Mouse (Mus musculus): Measurements from ENCODE around the gene Epb41l1.
A peak's percentile ranks its signal among the peaks of the same experiment; 100 is the strongest.

The Epb41l1 gene

DNA sequence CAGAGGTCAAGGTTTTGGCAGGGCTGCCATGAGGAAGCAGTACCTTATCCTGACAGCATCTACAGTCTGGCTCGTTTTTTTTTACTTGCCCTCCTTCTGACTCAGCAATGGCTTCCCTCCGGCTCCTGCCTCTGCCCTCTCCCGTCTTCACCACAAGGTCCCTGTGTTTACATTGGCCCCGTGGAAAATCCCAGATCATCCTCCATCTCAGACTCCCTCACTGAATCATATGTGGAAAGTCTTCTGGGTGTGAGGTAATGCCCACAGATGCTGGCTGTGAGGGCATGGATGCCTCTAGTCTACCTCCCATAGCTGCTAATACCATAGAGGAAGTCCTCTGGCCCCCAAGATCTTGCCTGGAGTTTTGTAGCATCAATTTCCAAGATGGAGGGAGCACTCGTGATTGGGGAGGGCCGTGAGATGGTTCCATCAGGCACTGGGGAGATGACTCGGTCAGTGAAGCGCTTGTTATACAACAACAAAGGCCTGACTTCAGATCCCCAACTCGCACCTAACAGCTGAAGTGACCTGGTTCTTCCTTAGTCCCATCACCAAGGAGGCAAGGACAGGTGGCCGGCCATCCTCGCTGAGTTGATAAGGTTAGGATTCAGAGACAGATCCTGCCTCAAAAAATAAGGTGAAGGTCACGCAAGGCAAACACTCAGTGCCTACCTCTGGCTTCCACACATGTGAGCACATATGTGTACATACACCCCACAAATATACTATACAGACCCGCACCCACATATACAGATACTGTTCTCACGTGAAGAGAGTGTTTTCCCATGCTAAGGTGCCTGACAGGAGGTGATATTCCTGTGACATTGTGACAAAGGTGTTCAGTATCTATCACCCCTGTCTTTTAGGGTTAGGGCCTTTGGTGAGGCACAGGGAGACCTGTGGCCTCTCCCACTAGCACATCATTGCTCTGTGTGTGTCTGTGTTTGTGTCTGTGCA lies 36.0 kb downstream of the Epb41l1 start:
- DNase-seq (ENCODE audit: low read depth, low spot score): no peak

DNA sequence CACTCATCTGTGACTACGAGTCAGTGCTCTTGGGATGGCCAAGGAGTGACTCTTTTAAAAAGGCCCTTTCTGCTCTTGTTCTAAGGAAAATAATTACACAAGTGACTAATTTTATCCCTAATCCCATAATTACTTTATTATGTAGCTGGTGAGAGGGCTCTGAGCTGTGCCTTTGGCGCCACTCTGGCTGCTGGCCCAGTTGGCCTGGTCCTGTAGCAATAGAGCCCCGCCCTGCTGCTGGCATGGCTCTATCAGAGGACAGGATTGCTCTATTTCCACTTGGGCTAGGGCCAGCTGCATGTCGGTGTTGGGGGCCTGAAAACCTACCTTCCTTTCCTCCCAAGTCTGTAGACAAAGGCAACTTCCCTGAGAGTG lies 36.6 kb downstream of the Epb41l1 start:
- DNase-seq (ENCODE audit: low read depth, low spot score): no peak

DNA sequence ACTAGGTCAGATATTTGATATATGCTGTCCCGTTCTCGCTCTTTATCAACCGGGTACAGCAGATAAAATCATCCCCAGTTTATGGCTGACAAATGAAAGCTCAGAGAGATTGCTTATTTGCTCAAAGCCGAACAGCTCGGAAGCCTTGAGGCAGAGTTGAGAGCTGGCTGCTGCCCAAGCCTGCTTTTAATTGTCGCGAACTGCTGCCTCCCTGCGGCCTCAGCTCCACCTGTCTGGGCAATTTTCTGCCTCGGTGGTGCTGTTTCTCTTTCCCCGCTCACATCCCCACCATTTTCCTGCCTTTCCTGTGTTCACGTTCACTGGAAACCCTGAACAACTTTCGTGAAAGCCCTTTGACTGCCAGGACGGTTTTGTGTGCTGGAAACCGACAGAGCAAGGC lies 39.8 kb downstream of the Epb41l1 start:
- no peak for DNase-seq (ENCODE audit: low read depth, low spot score)

DNA sequence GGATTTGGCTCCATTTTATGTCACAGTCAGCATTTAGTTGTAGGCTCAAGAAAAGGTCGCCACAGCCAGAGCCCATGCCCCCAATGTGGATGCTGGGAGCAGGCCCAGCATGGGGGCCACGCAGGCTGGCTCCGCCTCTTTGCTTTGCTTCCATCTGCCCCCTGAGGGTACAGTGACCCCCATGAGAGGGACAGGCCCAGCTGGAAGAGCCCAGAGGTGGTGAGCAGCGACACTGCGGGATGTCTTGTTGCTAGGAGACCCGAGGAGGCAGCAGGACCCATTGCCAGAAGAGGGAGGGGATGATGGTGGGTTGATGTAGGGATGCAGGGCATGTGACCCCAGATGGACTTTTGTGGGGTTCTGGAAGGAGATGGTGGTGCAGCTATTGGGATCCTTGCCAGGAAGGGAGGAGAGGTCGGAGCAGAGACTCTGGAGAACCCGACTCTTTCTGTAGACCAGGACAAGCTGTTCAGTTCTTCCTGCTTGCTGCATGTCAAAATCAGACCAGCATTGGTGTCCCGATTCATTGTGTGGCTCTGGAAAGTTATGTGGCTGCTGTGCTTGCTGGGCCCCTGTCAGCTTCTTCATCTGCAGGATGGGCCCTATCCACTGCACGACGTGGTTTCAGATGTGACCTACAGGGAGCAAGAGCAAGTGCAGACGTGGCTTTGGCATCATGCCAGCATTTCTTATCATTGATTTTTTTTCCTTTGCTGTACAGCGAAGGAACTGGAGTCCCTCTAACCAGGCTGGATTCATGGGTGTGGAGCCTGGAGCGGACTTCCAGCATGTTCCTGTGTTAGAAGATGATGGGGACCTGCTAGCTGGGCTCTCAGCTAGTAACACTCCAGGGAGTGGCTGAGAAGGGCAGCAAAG lies 41.7 kb downstream of the Epb41l1 start:
- DNase-seq (ENCODE audit: low read depth, low spot score): no peak

DNA sequence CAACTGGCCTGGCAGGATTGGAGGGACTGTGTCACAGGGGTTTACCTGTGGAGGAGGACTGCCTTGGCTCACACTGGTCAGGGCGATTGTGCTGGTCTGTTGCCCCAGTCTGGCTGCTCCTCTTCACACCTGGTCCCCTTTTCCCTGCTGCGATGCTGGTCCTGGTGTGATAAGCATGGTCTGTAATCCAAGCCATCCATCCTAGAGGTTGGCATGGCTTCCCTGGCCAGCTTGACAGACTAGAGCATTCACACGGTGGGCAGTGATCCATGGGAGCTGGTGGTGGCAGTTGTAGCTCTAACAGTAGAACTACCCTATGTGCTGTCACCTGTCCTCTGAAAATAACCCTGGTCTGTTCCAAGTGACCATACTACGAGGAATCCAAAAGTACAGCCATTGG lies 43.7 kb downstream of the Epb41l1 start:
- no peak for DNase-seq (ENCODE audit: low read depth, low spot score)

DNA sequence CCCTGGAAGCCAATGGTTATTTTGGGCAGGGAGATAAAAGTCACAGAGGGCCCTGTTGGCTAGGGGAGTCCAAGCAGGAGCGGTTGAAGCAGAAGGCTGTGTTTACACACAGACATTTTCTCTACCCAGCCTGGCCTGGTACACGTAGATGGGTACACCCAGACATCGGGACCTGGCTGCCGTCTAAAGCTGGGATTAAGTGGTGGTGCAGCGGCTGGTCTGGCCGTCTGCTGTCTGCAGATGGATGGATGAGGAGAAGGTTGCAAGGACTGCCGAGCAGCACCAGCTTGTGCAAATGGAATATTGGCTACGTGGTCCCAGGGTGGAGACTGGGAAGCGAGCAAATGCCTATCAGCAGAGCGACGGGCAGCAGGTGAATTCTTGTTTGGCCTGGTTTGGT lies 46.8 kb downstream of the Epb41l1 start:
- no peak for DNase-seq (ENCODE audit: low read depth, low spot score)

GRCm38 (mm10) chr2:156468890-156469289 lies 48.2 kb downstream of the Epb41l1 start:
- DNase-seq (ENCODE audit: low read depth, low spot score): no peak

DNA sequence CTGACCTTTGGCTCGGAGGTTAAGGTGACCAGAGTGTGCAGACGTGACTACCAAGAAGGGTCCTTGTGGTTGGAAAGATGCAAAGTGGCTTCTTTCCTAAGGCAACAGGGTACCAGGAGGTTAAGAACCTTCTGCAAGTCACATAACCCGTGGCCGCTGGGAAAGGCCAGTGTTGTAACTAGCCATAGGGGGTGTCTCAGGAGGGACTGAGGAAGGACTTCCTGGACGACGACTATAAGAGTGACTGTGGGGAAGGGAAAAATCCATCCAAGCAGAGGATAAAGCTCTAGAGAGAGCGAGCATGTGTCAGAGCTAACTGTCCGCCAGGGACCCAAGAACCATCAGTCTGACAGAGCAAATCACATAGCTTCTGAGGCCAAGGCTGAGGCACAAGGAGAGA lies 48.8 kb downstream of the Epb41l1 start:
- DNase-seq (ENCODE audit: low read depth, low spot score): no peak

DNA sequence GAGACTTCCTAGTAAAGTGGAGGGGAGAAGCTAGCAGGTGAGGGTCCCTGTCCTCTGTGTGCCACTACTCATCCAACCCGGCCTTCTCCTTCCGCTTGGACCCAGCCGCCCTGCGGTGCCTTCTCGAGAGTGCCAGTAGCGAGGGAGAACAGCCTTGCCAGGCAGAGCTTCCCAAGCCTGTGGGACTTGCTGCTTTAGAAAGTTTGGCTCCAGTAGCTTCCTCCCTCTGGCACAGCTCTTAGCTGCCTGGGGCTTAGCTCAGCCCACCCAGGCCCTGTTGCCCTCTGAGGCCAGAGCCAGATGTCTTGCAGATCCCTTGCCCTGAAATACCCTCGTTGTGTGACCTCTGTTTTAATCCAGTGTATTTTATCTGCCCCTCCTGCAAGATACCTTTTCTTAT lies 50.2 kb downstream of the Epb41l1 start:
- DNase-seq (ENCODE audit: low read depth, low spot score): no peak

DNA sequence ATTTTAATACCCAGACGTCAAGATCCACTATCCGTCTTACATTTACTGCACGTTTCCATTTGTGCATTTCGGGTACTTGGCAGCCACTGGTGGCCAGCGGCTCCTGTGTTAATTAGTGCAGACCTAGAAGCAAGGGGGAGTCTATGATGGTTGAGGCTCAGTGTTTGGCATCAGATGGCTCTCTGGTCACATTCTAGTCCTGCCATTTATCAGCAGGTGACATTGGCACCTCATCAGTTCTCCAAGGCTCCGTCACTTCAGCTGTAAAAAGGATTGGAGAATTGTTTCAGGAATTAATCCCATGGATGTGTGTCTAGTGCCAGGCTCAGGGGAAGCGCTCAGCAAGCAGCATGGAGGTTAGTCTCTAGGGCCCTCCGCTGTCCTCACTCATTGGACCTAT lies 51.6 kb downstream of the Epb41l1 start:
- no peak for DNase-seq (ENCODE audit: low read depth, low spot score)

- DNase-seq (ENCODE audit: low read depth, low spot score): no peak
Observed at GRCm38 (mm10) chr2:156473696-156474095, 53.0 kb downstream of the Epb41l1 start.

DNA sequence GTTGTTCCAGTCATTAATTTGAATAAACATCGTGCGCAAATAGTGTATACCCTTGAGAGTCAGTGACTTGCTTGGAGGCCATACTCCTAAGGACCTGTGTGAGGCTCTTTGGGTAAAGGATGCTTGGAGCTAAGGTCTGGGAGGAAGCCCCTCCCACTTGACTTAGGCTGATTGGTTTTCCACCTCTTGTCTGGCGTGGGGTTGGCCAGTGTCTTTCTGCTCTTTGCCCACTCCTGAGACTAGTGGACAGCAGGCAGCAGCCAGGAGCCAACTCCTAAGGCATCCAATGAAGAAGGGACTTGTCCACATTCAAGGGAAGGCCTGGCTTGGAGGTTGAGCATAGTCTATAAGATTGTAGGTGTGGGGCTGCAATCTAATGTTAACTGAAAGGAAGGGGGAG lies 53.4 kb downstream of the Epb41l1 start:
- no peak for DNase-seq (ENCODE audit: low read depth, low spot score)

DNA sequence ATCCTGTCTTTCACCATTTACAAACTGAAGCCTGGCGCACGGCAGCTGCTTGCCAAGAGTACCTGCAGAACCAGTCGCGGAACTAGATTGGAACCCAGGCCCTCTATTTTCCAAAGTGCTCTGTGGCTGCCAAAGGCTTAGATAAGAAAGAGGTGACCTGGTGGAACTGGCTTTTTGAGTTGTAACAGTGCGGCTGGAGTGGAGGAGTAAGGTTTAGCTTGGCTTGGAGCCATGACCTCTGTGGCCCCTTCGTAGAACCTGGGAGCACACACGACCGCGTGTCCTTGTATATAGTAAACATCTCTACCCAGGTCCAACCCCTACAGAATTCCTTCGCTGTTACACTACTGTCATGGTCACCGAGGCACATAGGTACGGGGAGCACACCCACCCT lies 54.2 kb downstream of the Epb41l1 start:
- DNase-seq (ENCODE audit: low read depth, low spot score): no peak

- DNase-seq (ENCODE audit: low read depth, low spot score): peak; percentile 80
Observed at GRCm38 (mm10) chr2:156475285-156476110, 54.8 kb downstream of the Epb41l1 start.

DNA sequence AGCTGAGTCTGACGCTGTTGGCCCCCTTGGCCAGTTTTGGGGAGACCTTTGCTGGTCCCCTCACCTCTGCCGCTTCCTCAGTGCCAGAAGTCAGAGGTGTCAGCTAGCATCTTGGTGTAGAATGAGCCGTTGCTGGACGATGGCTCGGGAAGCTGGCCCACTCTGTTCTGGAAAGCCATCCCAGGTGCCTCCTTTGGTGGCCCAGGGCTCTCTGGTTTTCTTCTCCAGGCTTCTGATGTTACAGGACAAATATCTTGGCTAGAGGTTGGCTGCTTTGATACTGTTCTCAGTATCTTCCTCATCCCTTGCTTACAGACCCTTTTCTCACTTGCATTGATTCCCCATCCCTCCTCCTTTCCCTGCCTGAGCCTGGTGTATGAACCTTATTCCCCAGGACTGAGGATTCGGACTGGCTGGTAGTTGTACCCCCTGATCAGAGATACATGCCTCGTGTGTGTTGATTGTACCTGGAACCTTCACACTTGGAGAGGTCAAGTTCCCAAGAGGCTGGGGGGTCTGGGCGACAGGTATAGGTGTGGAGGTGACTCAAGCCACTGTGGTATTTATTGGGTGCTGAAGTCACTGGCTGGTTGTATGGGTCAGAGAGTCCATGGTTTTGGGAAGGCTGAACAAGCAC lies 55.5 kb downstream of the Epb41l1 start:
- DNase-seq (ENCODE audit: low read depth, low spot score): no peak

- DNase-seq (ENCODE audit: low read depth, low spot score): no peak
Observed at GRCm38 (mm10) chr2:156476748-156477151, 56.0 kb downstream of the Epb41l1 start.

- no peak for DNase-seq (ENCODE audit: low read depth, low spot score)
Observed at GRCm38 (mm10) chr2:156478046-156478690, 57.5 kb downstream of the Epb41l1 start.

- DNase-seq (ENCODE audit: low read depth, low spot score): no peak
Observed at GRCm38 (mm10) chr2:156479833-156480232, 59.1 kb downstream of the Epb41l1 start.

DNA sequence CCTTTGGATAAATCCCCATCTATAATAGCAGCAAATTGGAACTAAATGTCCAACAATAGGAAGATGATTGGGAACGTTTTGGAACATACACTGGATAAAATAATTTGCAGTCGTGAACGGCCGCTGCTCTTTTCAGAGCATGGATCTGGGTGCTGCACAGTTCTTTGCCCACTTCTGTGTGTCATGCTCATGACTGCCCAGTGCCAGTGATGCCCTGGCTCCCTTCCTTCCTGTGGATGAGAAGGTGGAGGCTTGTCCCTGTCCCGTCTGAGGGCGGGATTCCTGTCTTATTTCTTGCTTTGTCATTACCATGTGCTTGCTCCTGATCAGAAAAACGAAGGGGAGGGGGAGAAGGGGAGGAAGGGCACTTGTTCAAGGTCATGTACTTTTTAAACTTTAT lies 59.6 kb downstream of the Epb41l1 start:
- DNase-seq (ENCODE audit: low read depth, low spot score): no peak

DNA sequence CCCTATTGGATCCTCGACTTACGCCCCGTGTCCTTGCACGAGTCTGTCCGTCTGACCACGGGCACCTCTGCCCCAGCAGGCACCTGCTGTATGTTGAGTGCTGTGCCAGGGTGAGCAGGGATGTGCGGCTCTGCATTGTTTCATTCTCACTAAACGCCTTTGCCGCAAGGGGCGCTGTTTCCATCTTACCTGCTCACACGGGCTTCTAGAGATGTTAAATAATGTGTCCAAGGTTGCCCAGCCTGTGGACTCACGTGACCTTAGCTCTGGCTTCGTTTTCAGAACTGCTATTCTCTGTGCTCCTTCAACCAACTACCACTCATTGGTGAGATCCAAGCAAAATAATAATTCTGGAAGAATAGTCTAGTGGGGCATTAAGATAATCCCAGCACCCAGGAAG lies 61.6 kb downstream of the Epb41l1 start:
- peak; percentile 40 for DNase-seq (ENCODE audit: low read depth, low spot score)

GRCm38 (mm10) chr2:156482764-156483163 lies 62.1 kb downstream of the Epb41l1 start:
- DNase-seq (ENCODE audit: low read depth, low spot score): no peak

All from forelimb bud, embryonic 11.5 days (tissue).